Mouse (Mus musculus) testis, adult 2 months (tissue): ENCODE data around the gene Tbkbp1. TPM values are rescaled to one million over a fixed set of nuclear protein-coding genes. Genes with fewer than 3 reads are reported as not detected.

Source experiments
- H3K27ac ChIP-seq: fragments of 200-500 bp; 2 replicates; pipeline ENCODE4 v1.5.1; 2012; ENCODE audit warnings: low read depth, low read length; ENCODE audit not compliant: control insufficient read depth, insufficient read depth
- H3K27me3 ChIP-seq: fragments of 200-500 bp; 2 replicates; pipeline ENCODE4 v1.6.1; 2012; ENCODE audit warnings: mild to moderate bottlenecking, low read length, moderate library complexity; ENCODE audit not compliant: control insufficient read depth, insufficient read depth
- H3K36me3 ChIP-seq: fragments of 200-500 bp; 2 replicates; pipeline ENCODE4 v1.6.1; 2012; ENCODE audit warnings: mild to moderate bottlenecking, low read length; ENCODE audit not compliant: control insufficient read depth, insufficient read depth
- H3K4me1 ChIP-seq: fragments of 200-500 bp; 2 replicates; pipeline ENCODE4 v1.6.1; 2012; ENCODE audit warnings: low read length; ENCODE audit not compliant: control insufficient read depth, insufficient read depth
- H3K4me3 ChIP-seq: fragments of 200-500 bp; 2 replicates; pipeline ENCODE4 v1.5.1; 2012; ENCODE audit warnings: low read depth, mild to moderate bottlenecking, low read length, moderate library complexity, mixed read lengths; ENCODE audit not compliant: control insufficient read depth
- CTCF ChIP-seq: fragments of 200-500 bp; IDR thresholded peaks from 2 replicates; pipeline ENCODE4 v1.5.1; 2012; ENCODE audit warnings: low read depth, mild to moderate bottlenecking, inconsistent platforms, low read length, moderate library complexity; ENCODE audit not compliant: control insufficient read depth, insufficient read depth, insufficient replicate concordance
- POLR2A ChIP-seq: fragments of 200-500 bp; IDR thresholded peaks from 2 replicates; pipeline ENCODE4 v1.6.1; 2012; ENCODE audit warnings: low read depth, mild to moderate bottlenecking, inconsistent platforms, low read length, moderate library complexity; ENCODE audit not compliant: control insufficient read depth
- polyA plus RNA-seq: library from polyadenylated mRNA; depleted of rRNA; stranded (reverse); fragments of >200 nt; gene quantifications from 2 replicates; pipeline ENCODE4 v1.2.3, GENCODE M21; 2012

Tbkbp1 gene
- polyA plus RNA-seq, 1 experiment, result 2.7 TPM

- H3K36me3 ChIP-seq, result no peaks in the 10 kb centered on the region
- no peaks in the 10 kb centered on the region for H3K27me3 ChIP-seq
- no peak overlapping the region for H3K27ac ChIP-seq
- TF ChIP-seq CTCF (no peak), POLR2A (no peak)
- no peak overlapping the region; the same call in 1 of the 2 replicates for H3K4me3 ChIP-seq
- H3K4me1 ChIP-seq, result peaks cover 3% of the 10 kb centered on the region
These were observed 12.0 kb downstream of the Tbkbp1 start for GRCm38 (mm10) chr11:97139256-97139655.

- H3K4me3 ChIP-seq, result peak overlapping the region; percentile 72
- no peaks in the 10 kb centered on the region for H3K36me3 ChIP-seq
- no peak overlapping the region for H3K27ac ChIP-seq
- TF ChIP-seq POLR2A (no peak), CTCF (no peak)
- no peaks in the 10 kb centered on the region for H3K27me3 ChIP-seq
- peaks cover 3% of the 10 kb centered on the region for H3K4me1 ChIP-seq
These were observed 12.6 kb downstream of the Tbkbp1 start for GRCm38 (mm10) chr11:97138554-97139226.

- H3K4me3 ChIP-seq, result no peak overlapping the region
- H3K27me3 ChIP-seq, result no peaks in the 10 kb centered on the region
- H3K36me3 ChIP-seq, result no peaks in the 10 kb centered on the region
- H3K4me1 ChIP-seq, result no peaks in the 10 kb centered on the region; the same call in 1 of the 2 replicates
- TF ChIP-seq POLR2A (no peak), CTCF (no peak)
- no peak overlapping the region for H3K27ac ChIP-seq
These were observed 18.0 kb downstream of the Tbkbp1 start for GRCm38 (mm10) chr11:97133270-97133669.

- no peak for TF ChIP-seq CTCF
- no peak for TF ChIP-seq POLR2A
- Histone ChIP-seq H3K4me1 (peaks cover 8% of the 10 kb centered on the region), H3K27me3 (no peaks in the 10 kb centered on the region), H3K4me3 (no peak overlapping the region), H3K36me3 (no peaks in the 10 kb centered on the region), H3K27ac (no peak overlapping the region)
These were observed 19.1 kb downstream of the Tbkbp1 start for GRCm38 (mm10) chr11:97132185-97132584.

- H3K4me3 ChIP-seq, result no peak overlapping the region
- no peaks in the 10 kb centered on the region for H3K27me3 ChIP-seq
- TF ChIP-seq POLR2A (no peak), CTCF (no peak)
- H3K27ac ChIP-seq, result no peak overlapping the region
- H3K36me3 ChIP-seq, result no peaks in the 10 kb centered on the region
- peaks cover 12% of the 10 kb centered on the region for H3K4me1 ChIP-seq
These were observed 19.6 kb downstream of the Tbkbp1 start for GRCm38 (mm10) chr11:97131683-97132082.

GRCm38 (mm10) chr11:97130318-97130717, 21.0 kb downstream of the Tbkbp1 start:
- TF ChIP-seq CTCF, result no peak
- TF ChIP-seq POLR2A, result no peak
- Histone ChIP-seq H3K27ac (no peak overlapping the region), H3K4me3 (no peak overlapping the region), H3K4me1 (peaks cover 12% of the 10 kb centered on the region), H3K36me3 (no peaks in the 10 kb centered on the region), H3K27me3 (no peaks in the 10 kb centered on the region)

GRCm38 (mm10) chr11:97128956-97129355, 22.3 kb downstream of the Tbkbp1 start:
- no peak overlapping the region for H3K27ac ChIP-seq
- no peaks in the 10 kb centered on the region for H3K27me3 ChIP-seq
- H3K4me3 ChIP-seq, result no peak overlapping the region
- no peaks in the 10 kb centered on the region for H3K36me3 ChIP-seq
- peaks cover 12% of the 10 kb centered on the region for H3K4me1 ChIP-seq
- no peak for TF ChIP-seq CTCF
- TF ChIP-seq POLR2A, result no peak
